Mouse (Mus musculus) left cerebral cortex, postnatal 4 days (tissue): ENCODE results near the gene Dlec1. TPM values are rescaled to one million over a fixed set of nuclear protein-coding genes. Genes with fewer than 3 reads are reported as not detected.

Source experiments
- DNase-seq: peaks from one replicate; pipeline ENCODE4 v3.0.0-alpha.2; 2022
- intact Hi-C: fragments of 180-260 bp; cut with DNase I; formaldehyde crosslinking; loops from one replicate; pipeline ENCODE4 v1.15.1; 2025
- total RNA-seq, 2 experiments: library from RNA; stranded (reverse); gene quantifications; 2 replicates each; pipeline ENCODE4 v1.2.3; 2021

Dlec1 gene
- total RNA-seq: 1 to 10 TPM in 1 of 2 experiments, under 1 TPM in 1; 0.82 to 2.6 TPM

- DNase-seq: peak; percentile 51
- intact Hi-C loops: no loop called here
These were observed at the start of gene Dlec1 for GRCm38 (mm10) chr9:119101992-119102782. TSS of gene Dlec1 (plus strand) at chr9:119102478.

GRCm38 (mm10) chr9:119053964-119054576, 48.2 kb upstream of the Dlec1 start:
- intact Hi-C loops: no loop called here
- no peak for DNase-seq

GRCm38 (mm10) chr9:119055336-119055735, 46.9 kb upstream of the Dlec1 start:
- no peak for DNase-seq
- intact Hi-C loops: no loop called here

GRCm38 (mm10) chr9:119058245-119058644, 44.0 kb upstream of the Dlec1 start:
- DNase-seq: no peak
- intact Hi-C loops: no loop called here

- intact Hi-C loops: no loop called here
These were observed 41.6 kb upstream of the Dlec1 start for GRCm38 (mm10) chr9:119060701-119061100.

GRCm38 (mm10) chr9:119063036-119063644, 39.1 kb upstream of the Dlec1 start:
- DNase-seq: no peak
- intact Hi-C loops: no loop called here

More at GRCm38 (mm10) chr9:119060701-119061100, 41.6 kb upstream of the Dlec1 start:
- DNase-seq: no peak

GRCm38 (mm10) chr9:119064296-119064695, 38.0 kb upstream of the Dlec1 start:
- intact Hi-C loops: no loop called here
- DNase-seq: no peak

- intact Hi-C loops: loop anchor here (2.0 kb wide), 1 partner anchor 147 kb away; no protein-coding TSS in a partner anchor
- DNase-seq: peak; percentile 82
These were observed 34.7 kb upstream of the Dlec1 start for GRCm38 (mm10) chr9:119067601-119068000.

GRCm38 (mm10) chr9:119068266-119068665, 34.0 kb upstream of the Dlec1 start:
- DNase-seq: no peak
- intact Hi-C loops: no loop called here

- DNase-seq: no peak
- intact Hi-C loops: loop anchor here (10.0 kb wide), 1 partner anchor 485 kb away; no protein-coding TSS in a partner anchor
These were observed 32.0 kb upstream of the Dlec1 start for GRCm38 (mm10) chr9:119070173-119070825.

GRCm38 (mm10) chr9:119071786-119072185, 30.5 kb upstream of the Dlec1 start:
- intact Hi-C loops: loop anchor here (10.0 kb wide), 1 partner anchor 487 kb away; no protein-coding TSS in a partner anchor
- no peak for DNase-seq

- intact Hi-C loops: loop anchor here (10.0 kb wide), 1 partner anchor 489 kb away; no protein-coding TSS in a partner anchor
- DNase-seq: peak; percentile 48
These were observed 28.9 kb upstream of the Dlec1 start for GRCm38 (mm10) chr9:119073184-119073895.

- DNase-seq: no peak
- intact Hi-C loops: loop anchor here (10.0 kb wide), 1 partner anchor 491 kb away; no protein-coding TSS in a partner anchor
These were observed 26.6 kb upstream of the Dlec1 start for GRCm38 (mm10) chr9:119075685-119076084.

GRCm38 (mm10) chr9:119080040-119080675, 22.1 kb upstream of the Dlec1 start:
- intact Hi-C loops: no loop called here
- no peak for DNase-seq

GRCm38 (mm10) chr9:119082039-119082438, 20.2 kb upstream of the Dlec1 start:
- peak; percentile 57 for DNase-seq
- intact Hi-C loops: no loop called here

GRCm38 (mm10) chr9:119082656-119083430, 19.4 kb upstream of the Dlec1 start:
- intact Hi-C loops: no loop called here
- DNase-seq: no peak

GRCm38 (mm10) chr9:119083966-119084365, 18.3 kb upstream of the Dlec1 start:
- no peak for DNase-seq
- intact Hi-C loops: no loop called here

- intact Hi-C loops: no loop called here
- peak; percentile 53 for DNase-seq
These were observed 15.8 kb upstream of the Dlec1 start for GRCm38 (mm10) chr9:119086451-119086850.

GRCm38 (mm10) chr9:119087309-119087708, 15.0 kb upstream of the Dlec1 start:
- DNase-seq: no peak
- intact Hi-C loops: no loop called here
